Mouse (Mus musculus): ENCODE data around the gene Tmem230. TPM values are rescaled to one million over a fixed set of nuclear protein-coding genes. Genes with fewer than 3 reads are reported as not detected.

Tmem230 gene
- total and polyA plus RNA-seq, 3 experiments = 27.7 to 38.2 (median 34.7) TPM

DNA sequence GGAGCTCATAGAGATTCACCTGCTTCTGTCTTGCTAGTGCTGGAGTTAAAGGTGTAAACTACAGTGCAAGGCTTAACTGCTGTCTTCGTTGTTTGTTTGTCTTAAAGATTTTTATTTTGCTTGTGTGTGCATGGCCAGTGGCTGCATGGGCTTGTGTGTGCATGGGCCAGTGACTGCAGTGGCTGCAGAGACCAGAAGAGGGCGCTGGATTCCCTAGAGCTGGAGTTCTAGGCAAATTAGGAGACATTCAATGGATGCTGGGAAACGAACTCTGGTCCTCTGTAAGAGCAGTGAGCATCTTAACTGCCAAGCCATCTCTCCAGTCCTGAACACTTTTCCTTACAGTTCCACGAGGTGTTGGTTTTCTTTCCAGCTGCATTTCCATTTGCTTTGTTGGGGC lies 27.9 kb upstream of the Tmem230 start:
- Histone ChIP-seq H3K9me3 (replicated peaks; ENCODE audit: low read length) (no peaks in the 10 kb centered on the region), H3K27me3 (replicated peaks) (no peaks in the 10 kb centered on the region), H3K4me2 (ENCODE audit: insufficient read depth, low read depth, poor library complexity, severe bottlenecking) (no peak overlapping the region), H3K27ac (ENCODE audit: insufficient read depth, low read depth) (no peak overlapping the region), H3K4me3 (replicated peaks in 1 of 3; ENCODE audit: low read depth in 2 of 3, low read length in 2 of 3, poor library complexity in 1 of 3) (no peak overlapping the region), H3K4me1 (ENCODE audit: control insufficient read depth in 1 of 2, insufficient read depth in 2 of 2) (peaks cover 7 to 44% of the 10 kb centered on the region in 2 experiments; a peak in 3 of 4 replicates), H3K79me2 (replicated peaks; ENCODE audit: control insufficient read depth, extremely low read depth, insufficient read depth, poor library complexity, severe bottlenecking) (peaks cover 31% of the 10 kb centered on the region), H3K36me3 (replicated peaks in 1 of 2; ENCODE audit: control insufficient read depth in 1 of 2, insufficient read depth in 1 of 2, low read length in 1 of 2) (peaks cover 0 to 27% of the 10 kb centered on the region in 2 experiments), H3K9ac (ENCODE audit: insufficient read depth, low read depth) (no peak overlapping the region)
- DNase-seq (ENCODE audit: extremely low read depth) = no peak
- TF ChIP-seq POLR2AphosphoS2 (IDR thresholded peaks at IDR 0.05; ENCODE audit: low read depth, low read length) = no peak
- peak in 1 of 2 experiments; percentile 21; a peak in 1 of 4 replicates for TF ChIP-seq CTCF (conservative IDR thresholded peaks at IDR 0.05 in 1 of 2, IDR thresholded peaks at IDR 0.05 in 1 of 2; ENCODE audit: low read depth in 2 of 2, low read length in 2 of 2)
- no peak for TF ChIP-seq SMC3 (IDR thresholded peaks at IDR 0.05; ENCODE audit: low read depth, low read length)
- TF ChIP-seq JUN (IDR thresholded peaks at IDR 0.05; ENCODE audit: insufficient read depth, low read depth, low read length) = no peak
- no peak for TF ChIP-seq MAX (IDR thresholded peaks at IDR 0.05; ENCODE audit: low read length)
- in situ Hi-C loops (cut with MboI; ENCODE audit: low pct_ligation_motif_present, low pct_unique_long_range_greater_than_20kb, low sequenced_read_pairs) = no loop called here
- dilution Hi-C loops (cut with MboI; ENCODE audit: extremely low pct_ligation_motif_present, extremely low pct_unique_long_range_greater_than_20kb, low sequenced_read_pairs) = no loop called here

DNA sequence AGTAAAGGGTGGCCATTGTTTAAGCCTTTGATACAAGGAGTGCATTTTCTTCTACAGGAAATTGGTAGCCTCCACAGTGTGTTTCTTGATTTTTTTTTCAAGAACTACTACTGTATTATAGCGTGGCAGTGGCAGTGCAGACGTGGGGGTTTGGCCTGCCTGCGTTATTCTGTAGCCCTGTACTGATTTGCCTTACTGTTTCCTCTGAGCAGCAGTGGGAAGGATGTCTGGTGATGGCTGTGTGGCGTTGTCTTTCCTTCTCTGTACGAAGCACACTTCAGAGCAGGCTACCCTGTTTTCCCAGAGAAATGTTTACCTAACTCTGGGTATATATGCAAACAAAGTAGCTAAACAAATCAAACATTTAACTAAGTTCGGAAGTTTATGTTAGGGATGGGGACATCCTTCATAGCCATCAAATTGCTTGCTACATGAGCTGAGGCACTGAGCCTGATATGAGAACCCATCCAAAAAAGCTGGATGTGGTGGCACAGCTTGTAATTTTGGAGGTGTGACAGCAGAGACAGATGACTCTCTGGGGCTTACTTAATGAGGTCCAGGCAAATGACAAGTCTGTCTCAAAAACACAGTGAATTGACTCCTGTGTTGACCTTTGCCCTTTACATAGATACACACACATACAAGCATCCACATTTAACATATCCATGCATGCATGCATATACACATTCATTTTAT lies 25.2 kb upstream of the Tmem230 start:
- H3K4me3 ChIP-seq (replicated peaks in 1 of 3; ENCODE audit: low read depth in 2 of 3, low read length in 2 of 3, poor library complexity in 1 of 3) = no peak overlapping the region
- peaks cover 5 to 42% of the 10 kb centered on the region in 2 experiments; a peak in 3 of 4 replicates for H3K4me1 ChIP-seq (ENCODE audit: control insufficient read depth in 1 of 2, insufficient read depth in 2 of 2)
- no peaks in the 10 kb centered on the region for H3K9me3 ChIP-seq (replicated peaks; ENCODE audit: low read length)
- peaks cover 0 to 23% of the 10 kb centered on the region in 2 experiments for H3K36me3 ChIP-seq (replicated peaks in 1 of 2; ENCODE audit: control insufficient read depth in 1 of 2, insufficient read depth in 1 of 2, low read length in 1 of 2)
- dilution Hi-C loops (cut with MboI; ENCODE audit: extremely low pct_ligation_motif_present, extremely low pct_unique_long_range_greater_than_20kb, low sequenced_read_pairs) = no loop called here
- no peak overlapping the region for H3K27ac ChIP-seq (ENCODE audit: insufficient read depth, low read depth)
- no peak overlapping the region for H3K9ac ChIP-seq (ENCODE audit: insufficient read depth, low read depth)
- H3K27me3 ChIP-seq (replicated peaks) = no peaks in the 10 kb centered on the region
- H3K79me2 ChIP-seq (replicated peaks; ENCODE audit: control insufficient read depth, extremely low read depth, insufficient read depth, poor library complexity, severe bottlenecking) = peaks cover 40% of the 10 kb centered on the region
- H3K4me2 ChIP-seq (ENCODE audit: insufficient read depth, low read depth, poor library complexity, severe bottlenecking) = no peak overlapping the region
- TF ChIP-seq USF2 (conservative IDR thresholded peaks at IDR 0.05; ENCODE audit: low read depth, low read length) = no peak
- TF ChIP-seq NELFE (IDR thresholded peaks at IDR 0.05; ENCODE audit: low read depth, low read length) = no peak
- no peak for TF ChIP-seq NRF1 (IDR thresholded peaks at IDR 0.05; ENCODE audit: low read depth, low read length)
- no peak for TF ChIP-seq EP300 (IDR thresholded peaks at IDR 0.05; ENCODE audit: low read length)
- no peak for TF ChIP-seq KAT2A (IDR thresholded peaks at IDR 0.05; ENCODE audit: insufficient replicate concordance, low read length)
- no peak for TF ChIP-seq MXI1 (IDR thresholded peaks at IDR 0.05; ENCODE audit: low read depth, low read length)
- TF ChIP-seq CHD2 (IDR thresholded peaks at IDR 0.05; ENCODE audit: low read length) = no peak
- no peak for TF ChIP-seq MEF2A (IDR thresholded peaks at IDR 0.05; ENCODE audit: borderline replicate concordance, low read depth, low read length)
- no peak for TF ChIP-seq E2F4 (IDR thresholded peaks at IDR 0.05; ENCODE audit: insufficient replicate concordance, low read depth, low read length)
- TF ChIP-seq IRF4 (IDR thresholded peaks at IDR 0.05; ENCODE audit: low read depth, low read length) = no peak
- no peak for TF ChIP-seq ZNF384 (IDR thresholded peaks at IDR 0.05; ENCODE audit: low read depth, low read length)
- TF ChIP-seq MYC (IDR thresholded peaks at IDR 0.05; ENCODE audit: low read depth, low read length) = no peak
- no peak for TF ChIP-seq PAX5 (IDR thresholded peaks at IDR 0.05; ENCODE audit: low read length)
- no peak for TF ChIP-seq ZC3H11A (IDR thresholded peaks at IDR 0.05; ENCODE audit: low read depth, low read length)
- no peak for TF ChIP-seq ELF1 (IDR thresholded peaks at IDR 0.05; ENCODE audit: low read depth, low read length)
- no peak for TF ChIP-seq TBP (conservative IDR thresholded peaks at IDR 0.05; ENCODE audit: low read depth, low read length)
- no peak for TF ChIP-seq MAFK (IDR thresholded peaks at IDR 0.05; ENCODE audit: insufficient replicate concordance, low read length)
- TF ChIP-seq CTCF (conservative IDR thresholded peaks at IDR 0.05 in 1 of 2, IDR thresholded peaks at IDR 0.05 in 1 of 2; ENCODE audit: low read depth in 2 of 2, low read length in 2 of 2) = no peak
- in situ Hi-C loops (cut with MboI; ENCODE audit: low pct_ligation_motif_present, low pct_unique_long_range_greater_than_20kb, low sequenced_read_pairs) = no loop called here
- no peak for DNase-seq (ENCODE audit: extremely low read depth)

Data from CH12.LX (cell line).